Mouse (Mus musculus): ENCODE data around the gene Mmrn1.

- TF ChIP-seq CHD2 (IDR thresholded peaks at IDR 0.05; ENCODE audit: low read depth, low read length) (no peak), ZC3H11A (IDR thresholded peaks at IDR 0.05; ENCODE audit: borderline replicate concordance, low read depth, low read length) (no peak), ZNF384 (IDR thresholded peaks at IDR 0.05; ENCODE audit: low read depth, low read length) (peak; percentile 91), HCFC1 (IDR thresholded peaks at IDR 0.05; ENCODE audit: borderline replicate concordance, insufficient read depth, low read length) (no peak), MAFK (IDR thresholded peaks at IDR 0.05; ENCODE audit: insufficient read depth, low read depth, low read length) (no peak)
Measured at GRCm38 (mm10) chr6:60993386-60994108, 68.8 kb downstream of the Mmrn1 start.
